Mouse (Mus musculus) hindbrain, embryonic 15.5 days (tissue): ENCODE measurements around the gene Rell1. TPM values are rescaled to one million over a fixed set of nuclear protein-coding genes. Genes with fewer than 3 reads are reported as not detected.

ENCODE experiments used
- ATAC-seq: fragments of 200-750 bp; cut with Nextera tagmentation; 2 replicates; pipeline ENCODE4 v1.8.0; 2017; ENCODE audit warnings: low read depth, moderate number of reproducible peaks, moderate TSS enrichment; ENCODE audit not compliant: low FRiP score
- H3K27ac ChIP-seq: fragments of 300-500 bp; sonication (generic); replicated peaks from 2 replicates; pipeline ENCODE4 v1.5.1; 2015; ENCODE audit warnings: mild to moderate bottlenecking, inconsistent platforms
- H3K27me3 ChIP-seq: fragments of 300-500 bp; sonication (generic); 2 replicates; pipeline ENCODE4 v1.6.1; 2015; ENCODE audit warnings: control low read depth, inconsistent platforms
- H3K36me3 ChIP-seq: fragments of 300-500 bp; sonication (generic); 2 replicates; pipeline ENCODE4 v1.6.1; 2015; ENCODE audit warnings: control low read depth, inconsistent platforms
- H3K4me1 ChIP-seq: fragments of 300-500 bp; sonication (generic); replicated peaks from 2 replicates; pipeline ENCODE4 v1.6.1; 2015; ENCODE audit warnings: control low read depth, inconsistent platforms
- H3K4me2 ChIP-seq: fragments of 300-500 bp; sonication (generic); 2 replicates; pipeline ENCODE4 v1.6.1; 2015; ENCODE audit warnings: moderate library complexity, mild to moderate bottlenecking, inconsistent platforms
- H3K4me3 ChIP-seq: fragments of 300-500 bp; sonication (generic); 2 replicates; pipeline ENCODE4 v1.5.1; 2015; ENCODE audit warnings: mild to moderate bottlenecking, inconsistent platforms
- H3K9ac ChIP-seq: fragments of 300-500 bp; sonication (generic); 2 replicates; pipeline ENCODE4 v1.6.1; 2015; ENCODE audit warnings: inconsistent platforms
- H3K9me3 ChIP-seq: fragments of 300-500 bp; sonication (generic); 2 replicates; pipeline ENCODE4 v1.6.1; 2016; ENCODE audit warnings: control low read depth, inconsistent platforms
- WGBS: fragments of 180-500 bp; shearing (Covaris S2); methylation state at CpG from one replicate; pipeline ENCODE4 v1.1.7; 2015; 5-methylcytosine and 5-hydroxymethylcytosine counted together
- polyA plus RNA-seq: library from polyadenylated mRNA; unstranded; fragments of >200 nt; fragmentation: Nextera tagmentation; extraction: Ambion mirVana; gene quantifications from 2 replicates; pipeline ENCODE4 v1.2.1, GENCODE M21; 2015

Rell1 gene
- polyA plus RNA-seq, 1 experiment from 2014 or later, result 8.8 TPM

DNA sequence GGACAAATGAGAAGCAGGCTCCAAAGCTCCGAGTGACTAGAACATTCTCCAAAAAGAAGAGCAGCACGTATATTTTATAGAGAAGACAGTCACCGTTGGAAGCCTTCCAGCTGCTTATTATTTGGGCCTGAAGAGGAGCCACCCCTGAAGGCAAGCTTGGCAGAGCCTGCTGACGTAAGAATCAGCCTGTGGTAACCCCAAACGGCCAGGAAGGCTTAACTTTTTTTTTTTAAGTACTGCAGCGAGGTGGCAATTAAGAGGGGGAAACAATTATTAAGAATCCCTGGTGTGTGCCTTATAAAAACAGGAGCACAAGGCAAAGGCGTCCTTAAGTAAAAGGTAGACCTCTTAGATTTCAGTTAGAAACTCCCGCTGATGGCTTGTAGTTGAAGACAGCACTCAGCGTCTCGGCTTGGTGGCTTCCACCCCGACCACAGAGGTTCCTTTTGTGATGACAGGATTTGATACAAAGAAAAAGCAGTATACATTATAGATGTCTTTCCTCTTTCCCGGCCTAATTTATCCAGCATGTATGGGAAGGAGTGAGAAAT lies 1.0 kb downstream of the Rell1 start:
- WGBS, result 2% methylated on average over 12 of the region's 12 CpGs

DNA sequence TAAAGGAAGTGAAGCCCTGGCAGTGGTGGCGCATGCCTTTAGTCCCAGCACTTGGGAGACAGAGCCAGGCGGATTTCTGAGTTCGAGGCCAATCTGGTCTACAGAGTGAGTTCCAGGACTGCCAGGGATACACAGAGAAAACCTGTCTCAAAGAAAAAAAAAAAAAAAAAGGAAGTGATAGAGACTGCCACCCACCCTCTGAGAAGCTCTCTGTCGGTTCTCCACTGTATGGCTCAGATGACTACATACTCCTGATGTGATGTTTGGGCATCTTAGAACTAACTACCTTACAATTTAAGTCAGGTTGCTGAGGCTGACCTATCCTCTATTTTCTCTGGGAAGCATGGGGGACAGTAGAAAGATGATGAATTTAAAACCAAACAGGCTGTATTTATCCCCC lies 2.3 kb downstream of the Rell1 start:
- peaks cover 11% of the 10 kb centered on the region for H3K4me1 ChIP-seq
- H3K36me3 ChIP-seq, result no peaks in the 10 kb centered on the region
- no peaks in the 10 kb centered on the region for H3K27me3 ChIP-seq
- H3K4me2 ChIP-seq, result no peak overlapping the region
- no peak overlapping the region for H3K4me3 ChIP-seq
- H3K9ac ChIP-seq, result no peak overlapping the region
- H3K9me3 ChIP-seq, result no peaks in the 10 kb centered on the region
- WGBS, result 90% methylated on average over 4 of the region's 4 CpGs
- ATAC-seq, result no peak
- no peak overlapping the region for H3K27ac ChIP-seq

More for the DNA sequence above, 1.0 kb downstream of the Rell1 start:
- H3K27ac ChIP-seq, result no peak overlapping the region
- no peaks in the 10 kb centered on the region for H3K27me3 ChIP-seq
- H3K4me2 ChIP-seq, result peak overlapping the region; percentile 91
- H3K9me3 ChIP-seq, result no peaks in the 10 kb centered on the region
- ATAC-seq, result no peak
- peaks cover 11% of the 10 kb centered on the region for H3K4me1 ChIP-seq
- H3K36me3 ChIP-seq, result no peaks in the 10 kb centered on the region
- peak overlapping the region; percentile 56 for H3K9ac ChIP-seq
- H3K4me3 ChIP-seq, result peak overlapping the region; percentile 90

GRCm38 (mm10) chr5:63965946-63966345 lies 2.8 kb downstream of the Rell1 start:
- Histone ChIP-seq H3K27ac (no peak overlapping the region), H3K4me1 (peaks cover 11% of the 10 kb centered on the region), H3K4me2 (no peak overlapping the region), H3K36me3 (no peaks in the 10 kb centered on the region), H3K9me3 (no peaks in the 10 kb centered on the region), H3K27me3 (no peaks in the 10 kb centered on the region), H3K9ac (no peak overlapping the region), H3K4me3 (no peak overlapping the region)
- no peak for ATAC-seq
- WGBS, result 96% methylated on average over 1 of the region's 1 CpGs

DNA sequence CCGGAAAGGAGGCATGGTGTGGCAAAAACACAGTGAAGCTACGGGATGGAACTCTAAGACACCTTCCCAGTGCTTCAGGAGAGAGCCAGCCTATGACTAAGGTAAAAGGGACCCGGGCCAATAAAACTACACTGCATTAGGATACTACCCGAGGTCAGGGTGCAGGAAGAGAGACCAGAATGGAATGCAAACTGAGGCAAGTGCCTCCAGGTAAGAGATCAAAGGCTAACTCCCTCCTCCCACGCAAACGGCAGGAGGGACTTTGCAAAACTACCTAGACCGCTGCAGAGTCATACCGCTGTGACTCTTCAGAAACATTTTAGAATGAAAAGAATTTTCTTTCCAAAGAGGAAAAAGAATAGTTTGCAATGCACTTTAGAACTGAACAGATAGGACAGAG lies 4.1 kb downstream of the Rell1 start:
- Histone ChIP-seq H3K9ac (no peak overlapping the region), H3K4me3 (no peak overlapping the region), H3K27me3 (no peaks in the 10 kb centered on the region), H3K4me1 (peaks cover 11% of the 10 kb centered on the region), H3K9me3 (no peaks in the 10 kb centered on the region), H3K27ac (no peak overlapping the region), H3K4me2 (no peak overlapping the region), H3K36me3 (no peaks in the 10 kb centered on the region)
- ATAC-seq, result no peak
- WGBS, result 73% methylated on average over 8 of the region's 8 CpGs

- WGBS, result 89% methylated on average over 10 of the region's 10 CpGs
- Histone ChIP-seq H3K4me1 (peaks cover 1% of the 10 kb centered on the region), H3K9ac (no peak overlapping the region), H3K27ac (no peak overlapping the region), H3K4me3 (no peak overlapping the region), H3K36me3 (no peaks in the 10 kb centered on the region), H3K9me3 (no peaks in the 10 kb centered on the region), H3K4me2 (no peak overlapping the region), H3K27me3 (no peaks in the 10 kb centered on the region)
- no peak for ATAC-seq
Measured at GRCm38 (mm10) chr5:63961726-63962125, 7.0 kb downstream of the Rell1 start.

DNA sequence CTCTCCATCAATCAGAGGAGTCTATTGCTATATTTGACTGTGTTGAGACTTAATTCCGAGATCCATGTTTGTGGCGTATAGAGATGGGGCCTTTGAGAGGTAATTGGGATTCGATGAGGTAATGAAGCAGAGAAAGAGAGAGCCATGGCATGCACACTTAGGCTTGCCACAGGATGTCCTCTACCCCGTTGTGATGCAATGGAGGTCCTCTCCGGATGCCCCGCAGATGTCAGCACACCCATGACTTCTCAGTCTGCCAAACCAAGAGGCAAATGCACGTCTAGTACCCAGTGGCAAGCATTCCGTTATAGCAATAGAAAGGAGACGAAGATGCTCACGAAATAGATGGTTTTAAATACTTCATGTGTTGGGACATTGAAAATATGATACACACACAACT lies 8.1 kb downstream of the Rell1 start:
- Histone ChIP-seq H3K27me3 (no peaks in the 10 kb centered on the region), H3K4me1 (no peaks in the 10 kb centered on the region), H3K27ac (no peak overlapping the region), H3K4me2 (no peak overlapping the region), H3K36me3 (no peaks in the 10 kb centered on the region), H3K4me3 (no peak overlapping the region), H3K9ac (no peak overlapping the region), H3K9me3 (no peaks in the 10 kb centered on the region)
- WGBS, result 90% methylated on average over 10 of the region's 10 CpGs
- no peak for ATAC-seq

- Histone ChIP-seq H3K9ac (no peak overlapping the region), H3K4me3 (no peak overlapping the region), H3K4me2 (no peak overlapping the region), H3K9me3 (no peaks in the 10 kb centered on the region), H3K36me3 (no peaks in the 10 kb centered on the region), H3K27me3 (no peaks in the 10 kb centered on the region), H3K4me1 (no peaks in the 10 kb centered on the region), H3K27ac (no peak overlapping the region)
- no peak for ATAC-seq
- 72% methylated on average over 18 of the region's 18 CpGs for WGBS
Measured at GRCm38 (mm10) chr5:63958963-63959708, 9.6 kb downstream of the Rell1 start.

DNA sequence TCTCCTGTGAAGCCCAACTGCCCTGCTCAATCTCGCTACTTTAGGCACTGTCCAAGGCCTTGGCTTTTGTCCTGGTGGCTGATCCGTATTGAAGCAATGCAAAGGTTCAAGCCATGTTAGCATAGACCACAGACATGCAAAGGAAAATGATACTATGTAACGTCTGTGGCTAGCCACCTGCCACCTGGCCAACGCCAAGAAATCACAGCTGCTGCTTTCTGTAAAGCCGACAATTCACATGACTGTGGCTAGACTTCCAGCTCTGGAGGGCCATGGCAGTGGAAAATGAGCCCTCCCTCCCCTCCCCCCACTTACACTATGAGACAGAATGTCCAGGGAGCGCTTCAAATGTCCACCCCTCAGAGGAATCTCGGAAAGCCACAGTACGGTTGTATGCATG lies 11.1 kb downstream of the Rell1 start:
- Histone ChIP-seq H3K9me3 (no peaks in the 10 kb centered on the region), H3K9ac (no peak overlapping the region), H3K27me3 (no peaks in the 10 kb centered on the region), H3K27ac (no peak overlapping the region), H3K36me3 (no peaks in the 10 kb centered on the region), H3K4me3 (no peak overlapping the region), H3K4me2 (no peak overlapping the region), H3K4me1 (no peaks in the 10 kb centered on the region)
- 77% methylated on average over 8 of the region's 8 CpGs for WGBS
- ATAC-seq, result peak; percentile 51

GRCm38 (mm10) chr5:63956411-63956810 lies 12.3 kb downstream of the Rell1 start:
- Histone ChIP-seq H3K9me3 (no peaks in the 10 kb centered on the region), H3K4me2 (no peak overlapping the region), H3K27me3 (no peaks in the 10 kb centered on the region), H3K4me1 (no peaks in the 10 kb centered on the region), H3K9ac (no peak overlapping the region), H3K4me3 (no peak overlapping the region), H3K27ac (no peak overlapping the region), H3K36me3 (no peaks in the 10 kb centered on the region)
- WGBS, result 94% methylated on average over 11 of the region's 11 CpGs
- ATAC-seq, result no peak

- Histone ChIP-seq H3K4me3 (no peak overlapping the region), H3K27ac (no peak overlapping the region), H3K27me3 (no peaks in the 10 kb centered on the region), H3K4me2 (no peak overlapping the region), H3K9me3 (no peaks in the 10 kb centered on the region), H3K9ac (no peak overlapping the region), H3K4me1 (no peaks in the 10 kb centered on the region), H3K36me3 (no peaks in the 10 kb centered on the region)
- no peak for ATAC-seq
- 93% methylated on average over 15 of the region's 15 CpGs for WGBS
Measured at GRCm38 (mm10) chr5:63953401-63954032, 15.2 kb downstream of the Rell1 start.

- Histone ChIP-seq H3K9me3 (no peaks in the 10 kb centered on the region), H3K27me3 (no peaks in the 10 kb centered on the region), H3K4me1 (no peaks in the 10 kb centered on the region), H3K9ac (no peak overlapping the region), H3K27ac (no peak overlapping the region), H3K4me3 (no peak overlapping the region), H3K36me3 (no peaks in the 10 kb centered on the region), H3K4me2 (no peak overlapping the region)
- 91% methylated on average over 6 of the region's 6 CpGs for WGBS
- ATAC-seq, result no peak
Measured at GRCm38 (mm10) chr5:63952039-63952438, 16.7 kb downstream of the Rell1 start.

DNA sequence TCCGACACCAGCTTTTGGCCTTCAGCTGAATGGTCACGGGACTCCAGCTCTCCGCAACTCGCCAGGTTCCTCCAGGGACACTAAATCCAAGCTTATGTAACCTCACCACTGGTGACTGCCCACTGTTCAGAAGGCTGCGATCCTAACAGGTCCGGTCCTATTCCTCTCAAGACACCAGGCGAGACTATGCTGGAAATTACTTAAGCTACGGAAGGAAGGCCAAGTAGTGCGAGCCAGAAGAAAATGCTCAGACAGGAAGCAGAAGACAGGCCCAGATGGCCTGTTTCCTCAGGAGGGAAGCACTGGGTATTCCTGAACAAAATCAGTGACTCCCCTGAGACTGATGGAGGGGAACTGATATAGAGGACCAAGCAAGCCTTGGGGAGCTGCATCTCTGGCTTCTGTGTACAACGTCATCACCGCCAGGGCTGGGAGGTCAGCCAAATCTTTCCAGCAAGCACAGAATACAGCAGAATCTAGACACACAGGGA lies 17.2 kb downstream of the Rell1 start:
- Histone ChIP-seq H3K27me3 (no peaks in the 10 kb centered on the region), H3K4me2 (no peak overlapping the region), H3K9me3 (no peaks in the 10 kb centered on the region), H3K36me3 (no peaks in the 10 kb centered on the region), H3K4me3 (no peak overlapping the region), H3K27ac (no peak overlapping the region), H3K4me1 (no peaks in the 10 kb centered on the region), H3K9ac (no peak overlapping the region)
- ATAC-seq, result no peak
- WGBS, result 86% methylated on average over 11 of the region's 11 CpGs
